Mouse (Mus musculus) lung, adult 2 months (tissue): ENCODE data around the gene Tec.

Source experiments
- CTCF ChIP-seq: fragments of 200-500 bp; IDR thresholded peaks from 2 replicates; pipeline ENCODE4 v1.5.1; 2011; ENCODE audit warnings: mild to moderate bottlenecking, low read length, control low read depth; ENCODE audit not compliant: insufficient read depth
- POLR2A ChIP-seq: fragments of 200-500 bp; IDR thresholded peaks from 2 replicates; pipeline ENCODE4 v1.6.1; 2011; ENCODE audit warnings: low read depth, mild to moderate bottlenecking, control low read depth, low read length, borderline replicate concordance; ENCODE audit errors: extremely low read depth

DNA sequence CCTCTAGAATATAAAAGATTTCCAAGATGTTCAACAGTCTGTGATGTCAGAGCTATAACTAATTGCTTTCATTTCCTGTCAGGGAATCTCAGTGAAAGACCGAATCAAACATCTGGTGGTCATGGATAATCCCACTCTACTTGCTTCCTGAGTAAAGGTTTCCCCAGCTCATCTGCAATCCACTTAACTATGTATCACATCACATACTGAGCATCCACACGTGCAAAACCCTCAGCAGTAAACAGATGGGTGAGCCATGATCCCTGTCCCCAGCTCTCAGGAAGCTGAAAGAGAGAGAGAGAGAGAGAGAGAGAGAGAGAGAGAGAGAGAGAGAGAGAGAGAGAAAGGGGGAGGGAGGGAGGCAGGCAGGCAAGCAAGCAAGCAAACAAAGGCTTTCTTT, 51.8 kb downstream of the Tec start:
- TF ChIP-seq CTCF (no peak), POLR2A (no peak)
